Mouse (Mus musculus): ENCODE measurements at regions not wholly inside any gene's neighbourhood (a gene's known extent, or its start where the extent isn't known, plus 50 kb on each side); places are given as distances from the start of the nearest gene placed in this dataset.

DNA sequence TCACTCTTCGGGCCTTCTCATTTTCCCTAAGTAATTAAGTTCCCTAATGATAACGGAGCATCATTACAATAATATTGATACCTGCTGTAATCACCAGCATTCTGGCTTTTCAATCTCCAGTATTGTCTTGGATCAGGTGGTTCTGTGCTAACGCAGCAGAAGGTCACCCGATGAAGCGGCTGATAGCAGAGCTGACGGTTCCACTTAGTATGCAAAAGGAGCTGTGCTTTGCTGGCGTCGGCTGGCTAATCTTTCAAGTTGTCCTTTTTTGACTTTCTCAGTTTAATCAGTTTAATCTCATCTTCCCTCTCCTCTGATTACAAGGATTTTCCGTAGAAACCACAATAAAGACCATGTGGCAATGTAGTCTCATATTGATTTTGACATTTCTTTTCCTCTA is 478.9 kb upstream of the Nox3 start:
- no peak for TF ChIP-seq CTCF (IDR thresholded peaks at IDR 0.05; ENCODE audit: low read depth)
- no peak for TF ChIP-seq EP300 (optimal IDR thresholded peaks at IDR 0.05)
